Mouse (Mus musculus) right cerebral cortex, postnatal 36 days (tissue): ENCODE results near the gene Vars2.

Experiments
- DNase-seq, 2 experiments: peaks; one replicate each; pipeline ENCODE4 v3.0.0; 2022; ENCODE audit warnings: low spot score in 2 of 2, mixed read lengths in 1 of 2

The Vars2 gene

DNA sequence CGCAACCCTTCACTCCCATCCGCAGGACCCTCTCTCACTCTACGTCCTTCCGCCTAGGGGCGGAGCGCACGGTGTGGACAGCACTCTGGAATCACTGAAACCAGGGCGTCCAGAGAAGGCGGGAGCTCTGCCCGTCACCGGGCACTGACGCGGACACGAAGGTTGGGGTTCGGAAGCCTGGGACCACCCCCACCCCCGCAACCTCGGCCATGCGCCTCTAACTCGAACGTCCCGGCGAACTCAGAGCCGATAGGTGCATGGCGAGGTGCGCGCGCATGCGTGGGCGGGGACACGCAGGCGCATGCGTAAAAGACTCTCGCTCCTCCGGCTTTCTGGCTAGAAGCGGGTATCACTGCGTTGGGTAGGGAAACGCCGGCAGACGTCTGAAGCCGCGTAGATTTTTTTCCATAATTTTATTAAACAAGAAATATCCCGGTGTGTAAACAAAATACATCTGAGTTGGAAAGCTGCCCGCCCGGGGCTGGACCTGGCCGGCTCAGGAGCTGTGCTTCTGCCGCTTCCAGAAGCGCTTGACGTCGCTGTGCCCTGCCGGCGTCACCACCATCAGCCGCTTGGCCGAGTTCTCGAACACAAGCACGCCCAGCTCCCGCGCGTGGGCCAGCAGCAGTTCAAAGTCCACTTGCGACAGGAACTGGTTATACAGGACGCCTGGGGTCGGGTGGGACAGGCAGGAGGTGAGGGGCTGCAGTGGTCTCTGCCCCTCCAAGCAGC, at the start of gene Vars2:
TSS of gene Vars2 (minus strand) at position 259 of the 732 bp plus-strand sequence.
- peak; percentile 96 for DNase-seq

GRCm38 (mm10) chr17:35717080-35717479, 49.7 kb upstream of the Vars2 start:
- DNase-seq = no peak

- no peak for DNase-seq
Observed at GRCm38 (mm10) chr17:35716114-35716513, 48.7 kb upstream of the Vars2 start.

- no peak for DNase-seq
Observed at GRCm38 (mm10) chr17:35710705-35711347, 43.4 kb upstream of the Vars2 start.

GRCm38 (mm10) chr17:35708611-35709010, 41.2 kb upstream of the Vars2 start:
- no peak for DNase-seq

DNA sequence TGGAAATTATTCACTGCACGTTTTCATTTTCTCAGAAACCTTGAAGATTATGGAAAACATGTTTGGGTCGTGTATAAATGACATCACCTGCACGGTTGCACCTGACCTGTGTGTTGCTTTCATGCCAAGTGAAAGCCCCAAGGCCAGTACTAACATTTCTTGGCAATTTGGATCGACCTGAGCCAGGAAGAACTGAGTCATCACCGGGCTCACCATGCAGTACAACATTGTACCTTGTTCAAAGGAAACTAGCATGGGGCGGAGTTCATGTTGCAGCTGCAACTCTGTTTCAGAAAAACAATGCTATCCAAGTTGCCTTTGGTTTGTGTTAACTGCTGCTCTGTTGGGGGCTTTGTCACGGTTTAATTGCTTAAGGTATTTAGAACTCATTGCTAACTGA, 40.5 kb upstream of the Vars2 start:
- DNase-seq = no peak

- DNase-seq = no peak
Observed at GRCm38 (mm10) chr17:35705836-35706235, 38.4 kb upstream of the Vars2 start.

DNA sequence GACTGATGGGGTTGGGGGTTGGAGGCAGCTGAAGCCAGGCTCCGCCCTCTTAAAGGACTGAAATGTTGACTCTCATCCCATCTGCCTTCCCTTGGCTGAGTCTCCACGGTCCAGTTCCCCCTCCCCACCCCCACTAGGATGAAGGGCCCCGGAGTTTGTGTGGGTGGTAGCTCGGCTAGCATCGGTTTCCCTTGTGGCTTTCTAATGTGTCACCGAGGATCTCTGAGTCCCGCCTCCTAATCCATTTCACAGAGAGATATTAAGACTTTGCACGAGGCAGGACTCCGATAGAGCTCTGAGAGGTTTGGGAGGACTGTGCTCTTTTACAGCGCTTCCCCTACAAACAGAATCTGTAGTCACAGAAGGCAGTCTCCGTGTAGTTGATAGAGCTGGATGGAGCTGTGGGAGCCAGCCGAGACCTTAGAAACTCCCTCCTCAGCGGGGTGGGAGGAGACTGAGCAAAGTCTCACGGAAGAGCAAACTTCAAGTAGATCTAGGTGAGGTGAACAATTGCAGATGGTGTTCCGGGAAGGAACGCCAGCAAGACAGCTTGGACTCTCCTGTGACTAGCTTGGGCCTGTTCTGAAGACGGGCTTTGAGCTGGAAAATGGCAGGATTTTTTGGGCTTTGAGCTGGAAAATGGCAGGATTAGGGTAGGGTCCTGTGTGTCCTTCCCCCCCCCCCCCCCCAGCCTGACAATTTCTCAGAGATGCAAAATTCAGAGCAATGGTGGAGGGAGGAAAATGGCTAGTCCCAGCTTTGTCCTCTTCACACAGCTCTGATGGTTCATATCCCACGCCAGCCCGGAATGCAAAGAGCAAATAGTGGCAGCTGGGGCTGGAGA, 37.5 kb upstream of the Vars2 start, which contains the start of gene Ddr1:
TSS of gene Ddr1 (minus strand) at position 1 of the 844 bp plus-strand sequence.
- no peak for DNase-seq

DNA sequence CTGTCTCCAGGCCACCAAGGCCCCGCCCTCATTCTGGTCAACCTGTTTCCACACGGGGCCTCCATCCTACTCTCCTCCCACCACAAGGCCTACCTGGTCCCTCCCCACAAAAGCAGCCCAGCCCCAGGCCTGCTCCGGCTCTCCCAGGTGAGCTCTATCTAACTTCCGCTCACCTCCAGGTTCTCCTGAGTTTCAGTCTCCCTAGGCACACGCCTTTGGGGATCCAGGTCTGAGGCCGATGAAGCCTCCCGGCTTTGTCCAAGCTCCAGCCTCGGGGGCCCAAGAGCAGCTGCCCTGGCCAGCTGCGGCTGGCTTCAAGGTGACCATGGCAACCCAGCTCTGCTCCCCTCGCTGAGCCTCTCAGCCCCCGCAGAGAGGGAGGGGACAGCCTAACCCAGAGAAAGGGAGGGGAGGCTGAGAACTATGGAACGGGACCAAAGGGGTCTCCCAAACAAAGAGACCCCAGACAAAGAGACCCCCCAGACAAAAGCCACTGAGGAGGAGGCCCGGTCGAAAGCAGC, 36.4 kb upstream of the Vars2 start:
- DNase-seq = no peak

GRCm38 (mm10) chr17:35703065-35703464, 35.7 kb upstream of the Vars2 start:
- no peak for DNase-seq

DNA sequence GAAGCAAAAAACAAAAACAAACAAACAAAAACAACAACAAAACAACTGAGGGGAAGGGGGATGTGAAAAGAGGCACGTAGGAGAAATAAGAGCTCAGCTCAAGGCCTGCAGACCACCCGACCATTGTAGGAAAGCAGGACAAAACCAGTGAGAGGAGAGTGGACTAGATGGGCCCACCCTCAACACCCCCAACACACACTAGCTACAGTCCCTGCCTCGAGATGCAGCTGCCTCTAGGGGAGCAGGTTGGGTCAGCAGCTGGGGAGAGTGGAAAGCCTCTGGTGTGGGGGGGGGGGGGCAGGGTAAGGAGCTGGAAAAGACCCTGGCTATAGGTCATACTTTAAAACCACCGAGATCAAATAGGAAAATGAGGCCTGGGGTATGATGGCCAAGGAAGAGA, 35.2 kb upstream of the Vars2 start:
- DNase-seq = no peak

DNA sequence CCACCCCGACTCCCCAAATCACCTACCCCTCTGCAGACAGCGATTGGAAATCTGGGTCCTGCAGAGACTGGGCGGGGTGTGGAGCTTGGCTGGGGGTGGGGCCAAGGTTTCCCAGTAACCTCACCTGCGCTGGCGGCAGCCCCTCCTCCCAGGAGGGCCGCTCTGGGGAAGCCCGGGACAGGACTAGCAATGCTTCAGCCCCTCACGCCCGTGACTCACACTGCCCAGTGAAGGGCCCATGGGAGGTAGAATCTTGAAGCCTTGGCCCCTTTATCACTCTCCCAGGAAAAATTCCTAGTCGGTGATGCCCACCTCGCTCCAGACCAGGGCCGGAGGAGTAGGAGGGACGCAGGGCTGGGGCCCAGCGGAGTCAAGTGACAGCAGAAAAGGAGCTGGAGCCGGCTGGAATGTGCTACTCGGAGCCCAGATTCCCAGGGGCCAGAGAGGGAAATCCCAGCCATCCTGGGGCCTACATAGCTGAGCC, 34.6 kb upstream of the Vars2 start:
- no peak for DNase-seq

- DNase-seq = no peak
Observed at GRCm38 (mm10) chr17:35701203-35701977, 34.0 kb upstream of the Vars2 start.

- peak; percentile 74 to 75 for DNase-seq
Observed at GRCm38 (mm10) chr17:35700371-35700961, 33.1 kb upstream of the Vars2 start.

- DNase-seq = peak; percentile 54 to 56
Observed at GRCm38 (mm10) chr17:35699919-35700318, 32.5 kb upstream of the Vars2 start.

- DNase-seq = no peak
Observed at GRCm38 (mm10) chr17:35698501-35698883, 31.1 kb upstream of the Vars2 start.

DNA sequence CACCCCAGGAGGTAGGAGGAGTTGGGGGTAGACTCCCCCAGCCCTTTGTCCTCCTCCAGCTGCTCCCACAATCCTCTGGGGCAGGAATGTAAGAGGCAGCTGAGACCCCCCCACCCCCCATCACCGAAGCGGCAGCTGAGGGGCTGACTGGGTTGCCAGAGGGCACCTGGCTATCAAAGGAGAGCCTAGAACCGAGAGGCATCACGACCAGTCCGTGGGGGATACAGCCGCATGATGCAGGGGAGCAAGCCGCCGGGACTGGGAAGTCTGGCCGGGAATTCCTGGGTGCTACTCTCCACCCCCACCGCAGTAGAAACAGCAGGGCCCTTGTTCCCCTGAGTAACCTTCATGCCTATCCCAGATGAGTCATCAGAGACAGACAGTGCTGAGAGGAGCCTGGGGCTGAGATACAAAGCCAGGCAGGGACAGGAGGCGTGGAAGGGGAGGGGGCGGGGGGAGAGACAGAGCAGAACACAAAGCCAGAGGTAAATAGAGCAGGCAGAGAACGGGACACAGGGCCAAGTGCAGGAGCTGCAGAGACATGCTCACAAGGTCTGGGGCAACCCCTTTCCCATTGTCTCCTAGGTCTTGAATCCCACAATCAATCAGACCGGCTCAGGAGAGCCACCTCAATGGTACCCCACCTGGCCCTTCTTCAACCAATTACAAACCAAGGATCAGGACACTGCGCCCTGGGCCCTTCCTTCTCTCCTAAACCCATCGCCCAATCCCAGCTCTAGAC, 30.5 kb upstream of the Vars2 start:
- no peak for DNase-seq

- DNase-seq = no peak
Observed at GRCm38 (mm10) chr17:35697429-35697758, 30.0 kb upstream of the Vars2 start.

- DNase-seq = no peak
Observed at GRCm38 (mm10) chr17:35696691-35697090, 29.3 kb upstream of the Vars2 start.

DNA sequence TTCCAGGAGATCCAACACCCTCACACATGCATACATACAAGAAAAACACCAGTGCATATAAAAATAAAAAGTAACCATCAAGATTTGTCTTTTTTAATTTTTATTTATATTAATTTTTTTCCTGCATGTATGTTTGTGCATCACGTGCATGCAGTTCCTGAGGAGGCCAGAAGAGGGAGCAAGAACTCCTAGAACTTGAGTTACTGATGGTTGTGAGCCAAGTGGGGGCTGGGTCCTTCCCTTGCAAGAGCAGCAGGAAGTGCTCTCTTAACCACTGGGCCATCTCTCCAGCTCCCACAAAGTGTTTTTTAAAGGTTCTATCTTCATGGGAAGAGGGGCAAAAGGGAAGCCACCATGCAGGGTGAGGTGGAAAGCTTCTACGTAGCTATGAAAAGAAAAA, 27.9 kb upstream of the Vars2 start:
- DNase-seq = no peak
